Mouse (Mus musculus) adrenal gland, postnatal 25 days (tissue): ENCODE data around the gene Rps6ka5. TPM values are rescaled to one million over a fixed set of nuclear protein-coding genes. Genes with fewer than 3 reads are reported as not detected.

Source experiments
- total RNA-seq: library from RNA; stranded (reverse); gene quantifications from 2 replicates; pipeline ENCODE4 v1.2.3, GENCODE M21; 2021

Gene Rps6ka5
- total RNA-seq, 1 experiment from 2014 or later = 11.5 TPM

Other genes starting within 250 kb of the Rps6ka5 start
- gene Ttc7b, start 206.2 kb downstream of the Rps6ka5 start, total RNA-seq = 72.3 and 92.8 TPM in 2 replicates
- 12.6 and 17.2 TPM in 2 replicates for gene Dglucy, start 52.1 kb upstream of the Rps6ka5 start, total RNA-seq
- gene Gpr68, start 181.2 kb upstream of the Rps6ka5 start, total RNA-seq = 1.00 and 1.6 TPM in 2 replicates